Mouse (Mus musculus) MEL (cell line): ENCODE data around the gene Gpt2.

Experiments used
- EP300 ChIP-seq, 2 experiments: IDR thresholded peaks; 2 replicates each; pipeline ENCODE4 v1.6.1; 2011; ENCODE audit warnings: improper control_type of control experiment in 2 of 2, low read length in 2 of 2, low read depth in 1 of 2, mild to moderate bottlenecking in 1 of 2
- ZKSCAN1 ChIP-seq: IDR thresholded peaks from 2 replicates; pipeline ENCODE4 v1.6.1; 2012; ENCODE audit warnings: low read depth, mild to moderate bottlenecking, inconsistent platforms, low read length, improper control_type of control experiment, moderate library complexity

- no peak for TF ChIP-seq ZKSCAN1
- TF ChIP-seq EP300 (IDR thresholded peaks at IDR 0.05; ENCODE audit: low read depth in 1 of 2, low read length in 2 of 2): peak; percentile 96
Measured at GRCm38 (mm10) chr8:85536332-85536731, 44.0 kb downstream of the Gpt2 start.
